Mouse (Mus musculus): ENCODE data around the gene Bsx. TPM values are rescaled to one million over a fixed set of nuclear protein-coding genes. Genes with fewer than 3 reads are reported as not detected.

Bsx gene
- not detected in 2 replicates for total RNA-seq (2014; rRNA removed)
- not detected in 2 replicates for polyA plus RNA-seq (2015; fragmentation: Nextera tagmentation; extraction: Ambion mirVana)

- Histone ChIP-seq H3K36me3 (ENCODE audit: insufficient read depth, low read length) (no peaks in the 10 kb centered on the region), H3K4me2 (ENCODE audit: low read depth, low read length) (no peak within 1 kb of the TSS), H3K4me1 (ENCODE audit: insufficient read depth, low read length) (no peaks in the 10 kb centered on the region), H3K9ac (replicated peaks; ENCODE audit: low read length) (no peak within 1 kb of the TSS), H3K9me3 (ENCODE audit: low read length) (no peaks in the 10 kb centered on the region), H3K27me3 (ENCODE audit: insufficient read depth, low read length) (peaks cover 67% of the 10 kb centered on the region), H3K4me3 (ENCODE audit: low read length) (no peak within 1 kb of the TSS), H3K27ac (no peak within 1 kb of the TSS)
- ATAC-seq (peak; percentile 64; the same call in 1 of the 2 replicates), DNase-seq (ENCODE audit: low spot score) (peak; percentile 63)
- TF ChIP-seq CTCF (IDR thresholded peaks at IDR 0.05; ENCODE audit: low read depth), result no peak
- 3% methylated on average over 26 of the region's 32 CpGs for WGBS
These were observed at the start of gene Bsx for GRCm38 (mm10) chr9:40873556-40874470. TSS of gene Bsx (plus strand) at chr9:40874127.

- H3K4me3 ChIP-seq (ENCODE audit: low read length), result no peak overlapping the region
- no peaks in the 10 kb centered on the region for H3K36me3 ChIP-seq (ENCODE audit: insufficient read depth, low read length)
- H3K4me2 ChIP-seq (ENCODE audit: low read depth, low read length), result no peak overlapping the region
- no peaks in the 10 kb centered on the region for H3K27me3 ChIP-seq (ENCODE audit: insufficient read depth, low read length)
- ATAC-seq (no peak), DNase-seq (ENCODE audit: low spot score) (no peak)
- H3K9me3 ChIP-seq (ENCODE audit: low read length), result no peaks in the 10 kb centered on the region
- H3K9ac ChIP-seq (replicated peaks; ENCODE audit: low read length), result no peak overlapping the region
- TF ChIP-seq CTCF (IDR thresholded peaks at IDR 0.05; ENCODE audit: low read depth), result no peak
- no peak overlapping the region for H3K27ac ChIP-seq
- peaks cover 11% of the 10 kb centered on the region for H3K4me1 ChIP-seq (ENCODE audit: insufficient read depth, low read length)
- WGBS, result 44% methylated on average over 6 of the region's 6 CpGs
These were observed 48.3 kb upstream of the Bsx start for GRCm38 (mm10) chr9:40825601-40826000.

DNA sequence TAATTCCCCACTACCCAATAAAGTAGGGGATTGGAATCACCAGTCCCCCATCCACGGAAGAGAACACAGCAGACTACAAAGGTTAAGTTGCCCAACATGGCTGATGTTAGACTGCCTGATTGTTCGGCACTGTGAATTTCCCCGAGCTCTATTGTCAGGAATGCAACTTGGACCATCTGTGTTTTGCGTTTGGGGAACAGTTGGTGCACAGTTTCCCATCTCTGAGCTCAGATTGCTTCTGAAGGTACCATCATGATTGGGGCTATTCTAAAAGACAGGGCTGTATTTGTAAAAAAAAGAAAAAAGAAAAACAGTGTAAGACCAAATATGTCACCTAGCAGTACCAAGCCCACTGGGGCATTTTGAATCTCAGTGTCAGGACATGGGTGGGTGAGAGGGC is 46.6 kb upstream of the Bsx start:
- Histone ChIP-seq H3K4me2 (ENCODE audit: low read depth, low read length) (no peak overlapping the region), H3K4me1 (ENCODE audit: insufficient read depth, low read length) (peaks cover under 1% of the 10 kb centered on the region), H3K9ac (replicated peaks; ENCODE audit: low read length) (no peak overlapping the region), H3K27ac (no peak overlapping the region), H3K27me3 (ENCODE audit: insufficient read depth, low read length) (no peaks in the 10 kb centered on the region), H3K36me3 (ENCODE audit: insufficient read depth, low read length) (no peaks in the 10 kb centered on the region), H3K9me3 (ENCODE audit: low read length) (no peaks in the 10 kb centered on the region), H3K4me3 (ENCODE audit: low read length) (no peak overlapping the region)
- DNase-seq (ENCODE audit: low spot score) (no peak), ATAC-seq (no peak)
- 82% methylated on average over 4 of the region's 4 CpGs for WGBS
- no peak for TF ChIP-seq CTCF (IDR thresholded peaks at IDR 0.05; ENCODE audit: low read depth)

DNA sequence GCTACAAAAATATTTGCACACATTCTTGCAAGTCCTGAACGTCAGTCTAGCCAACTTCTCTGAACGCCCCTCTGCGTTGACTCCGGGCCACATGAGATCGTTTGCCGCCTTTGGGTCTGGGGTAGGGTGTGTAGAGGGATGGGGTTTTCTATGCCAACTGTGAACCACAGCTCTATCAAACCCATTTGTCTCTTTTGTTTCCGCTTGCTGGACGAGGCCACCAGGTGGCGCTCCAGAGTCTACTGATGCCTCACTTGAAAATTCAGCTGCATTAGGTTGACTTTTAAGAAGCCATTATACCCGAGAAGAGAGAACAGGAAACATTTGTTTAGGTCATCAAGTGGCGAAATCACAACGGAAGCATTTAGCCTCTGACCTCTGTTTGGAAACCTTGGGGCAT is 39.4 kb upstream of the Bsx start:
- WGBS, result 9% methylated on average over 12 of the region's 12 CpGs
- peak; percentile 94 for TF ChIP-seq CTCF (IDR thresholded peaks at IDR 0.05; ENCODE audit: low read depth)
- H3K9ac ChIP-seq (replicated peaks; ENCODE audit: low read length), result no peak overlapping the region
- H3K27me3 ChIP-seq (ENCODE audit: insufficient read depth, low read length), result no peaks in the 10 kb centered on the region
- no peaks in the 10 kb centered on the region for H3K9me3 ChIP-seq (ENCODE audit: low read length)
- no peaks in the 10 kb centered on the region for H3K36me3 ChIP-seq (ENCODE audit: insufficient read depth, low read length)
- H3K4me2 ChIP-seq (ENCODE audit: low read depth, low read length), result no peak overlapping the region
- H3K4me1 ChIP-seq (ENCODE audit: insufficient read depth, low read length), result no peaks in the 10 kb centered on the region
- no peak overlapping the region for H3K27ac ChIP-seq
- H3K4me3 ChIP-seq (ENCODE audit: low read length), result no peak overlapping the region
- ATAC-seq (peak; percentile 43; the same call in 1 of the 2 replicates), DNase-seq (ENCODE audit: low spot score) (peak; percentile 92)

DNA sequence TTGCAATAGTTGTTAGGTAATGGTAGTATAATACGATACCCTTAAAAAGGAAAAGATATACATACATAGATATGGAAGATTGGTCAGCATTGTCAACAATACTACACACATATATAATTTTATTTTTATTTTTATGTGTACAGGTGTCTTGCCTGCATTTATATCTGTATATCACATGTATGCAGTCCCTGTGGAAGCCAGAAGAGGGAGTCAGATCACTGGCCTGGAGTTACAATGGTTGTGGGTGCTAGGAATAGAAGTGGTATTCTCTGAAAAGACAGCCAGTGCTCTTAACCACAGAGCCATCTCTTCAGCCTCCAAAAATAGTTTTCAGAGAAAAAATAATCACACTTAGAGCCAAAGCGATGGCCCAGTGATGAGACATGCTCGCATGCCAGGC is 37.2 kb upstream of the Bsx start:
- DNase-seq (ENCODE audit: low spot score) (no peak), ATAC-seq (no peak)
- 91% methylated on average over 3 of the region's 3 CpGs for WGBS
- peak; percentile 27; the same call in 1 of the 2 replicates for TF ChIP-seq CTCF (IDR thresholded peaks at IDR 0.05; ENCODE audit: low read depth)
- H3K4me3 ChIP-seq (ENCODE audit: low read length), result no peak overlapping the region
- H3K9me3 ChIP-seq (ENCODE audit: low read length), result no peaks in the 10 kb centered on the region
- H3K9ac ChIP-seq (replicated peaks; ENCODE audit: low read length), result no peak overlapping the region
- no peak overlapping the region for H3K4me2 ChIP-seq (ENCODE audit: low read depth, low read length)
- H3K27ac ChIP-seq, result no peak overlapping the region
- no peaks in the 10 kb centered on the region for H3K27me3 ChIP-seq (ENCODE audit: insufficient read depth, low read length)
- H3K4me1 ChIP-seq (ENCODE audit: insufficient read depth, low read length), result no peaks in the 10 kb centered on the region
- H3K36me3 ChIP-seq (ENCODE audit: insufficient read depth, low read length), result no peaks in the 10 kb centered on the region

GRCm38 (mm10) chr9:40839662-40840061 is 34.3 kb upstream of the Bsx start:
- TF ChIP-seq CTCF (IDR thresholded peaks at IDR 0.05; ENCODE audit: low read depth), result no peak
- no peaks in the 10 kb centered on the region for H3K9me3 ChIP-seq (ENCODE audit: low read length)
- no peaks in the 10 kb centered on the region for H3K4me1 ChIP-seq (ENCODE audit: insufficient read depth, low read length)
- H3K36me3 ChIP-seq (ENCODE audit: insufficient read depth, low read length), result no peaks in the 10 kb centered on the region
- H3K4me2 ChIP-seq (ENCODE audit: low read depth, low read length), result no peak overlapping the region
- no peak for ATAC-seq
- no peak overlapping the region for H3K9ac ChIP-seq (replicated peaks; ENCODE audit: low read length)
- no peaks in the 10 kb centered on the region for H3K27me3 ChIP-seq (ENCODE audit: insufficient read depth, low read length)
- 88% methylated on average over 3 of the region's 3 CpGs for WGBS
- no peak overlapping the region for H3K27ac ChIP-seq
- no peak overlapping the region for H3K4me3 ChIP-seq (ENCODE audit: low read length)
- no peak for DNase-seq (ENCODE audit: low spot score)

GRCm38 (mm10) chr9:40851515-40851914 is 22.4 kb upstream of the Bsx start:
- ATAC-seq, result peak; percentile 69; the same call in 1 of the 2 replicates
- Histone ChIP-seq H3K4me1 (ENCODE audit: insufficient read depth, low read length) (no peaks in the 10 kb centered on the region), H3K36me3 (ENCODE audit: insufficient read depth, low read length) (no peaks in the 10 kb centered on the region), H3K4me2 (ENCODE audit: low read depth, low read length) (no peak overlapping the region), H3K9me3 (ENCODE audit: low read length) (no peaks in the 10 kb centered on the region), H3K27ac (no peak overlapping the region), H3K9ac (replicated peaks; ENCODE audit: low read length) (no peak overlapping the region), H3K27me3 (ENCODE audit: insufficient read depth, low read length) (no peaks in the 10 kb centered on the region), H3K4me3 (ENCODE audit: low read length) (no peak overlapping the region)
- peak; percentile 19 for DNase-seq (ENCODE audit: low spot score)
- WGBS, result 18% methylated on average over 2 of the region's 2 CpGs
- no peak for TF ChIP-seq CTCF (IDR thresholded peaks at IDR 0.05; ENCODE audit: low read depth)

Data from hindbrain, postnatal 0 days (tissue).